Mouse (Mus musculus) liver, embryonic 14.5 days (tissue): ENCODE measurements around the gene Lrrc7. TPM values are rescaled to one million over a fixed set of nuclear protein-coding genes. Genes with fewer than 3 reads are reported as not detected.

Source experiments
- ATAC-seq: fragments of 200-750 bp; cut with Nextera tagmentation; 2 replicates; pipeline ENCODE4 v1.8.0; 2017; ENCODE audit warnings: moderate number of reproducible peaks, mild to moderate bottlenecking, moderate library complexity; ENCODE audit not compliant: insufficient read depth
- DNase-seq, 3 experiments: peaks; one replicate each; pipeline ENCODE4 v3.0.0-alpha.2; 2012 to 2013; ENCODE audit warnings: low read depth in 3 of 3, low spot score in 3 of 3
- H3K27ac ChIP-seq: fragments of 300-500 bp; sonication (generic); 2 replicates; pipeline ENCODE4 v1.5.1; 2014; ENCODE audit warnings: moderate library complexity, mild to moderate bottlenecking, control low read depth, inconsistent platforms
- H3K27me3 ChIP-seq: fragments of 300-500 bp; sonication (generic); 2 replicates; pipeline ENCODE4 v1.6.1; 2014; ENCODE audit warnings: mild to moderate bottlenecking, low read length, moderate library complexity; ENCODE audit not compliant: control insufficient read depth, insufficient read depth
- H3K36me3 ChIP-seq: fragments of 300-500 bp; sonication (generic); replicated peaks from 2 replicates; pipeline ENCODE4 v1.6.1; 2014; ENCODE audit warnings: low read depth; ENCODE audit not compliant: control insufficient read depth, insufficient read depth
- H3K4me1 ChIP-seq, 2 experiments: fragments of 200-500 bp in 1 of 2; fragments of 300-500 bp in 1 of 2; sonication (generic) in 1 of 2; replicated peaks; 2 replicates each; pipeline ENCODE4 v1.6.1; 2012 to 2014; ENCODE audit warnings: antibody characterized with exemption in 1 of 2, inconsistent platforms in 1 of 2, low read length in 1 of 2; ENCODE audit not compliant: control insufficient read depth in 2 of 2, insufficient read depth in 2 of 2
- H3K4me2 ChIP-seq: fragments of 300-500 bp; sonication (generic); 2 replicates; pipeline ENCODE4 v1.6.1; 2014; ENCODE audit warnings: low read depth, mild to moderate bottlenecking, control low read depth, moderate library complexity
- H3K4me3 ChIP-seq, 2 experiments: fragments of 200-500 bp in 1 of 2; fragments of 300-500 bp in 1 of 2; sonication (generic) in 1 of 2; 2 replicates each; pipeline ENCODE4 v1.5.1; 2012 to 2014; ENCODE audit warnings: low read depth in 2 of 2, low read length in 2 of 2, mild to moderate bottlenecking in 2 of 2, control low read depth in 1 of 2, inconsistent platforms in 1 of 2, moderate library complexity in 1 of 2; ENCODE audit not compliant: insufficient read depth in 1 of 2
- H3K9ac ChIP-seq: fragments of 300-500 bp; sonication (generic); replicated peaks from 2 replicates; pipeline ENCODE4 v1.6.1; 2014; ENCODE audit warnings: mild to moderate bottlenecking, control low read depth, moderate library complexity
- H3K9me3 ChIP-seq: fragments of 300-500 bp; sonication (generic); 2 replicates; pipeline ENCODE4 v1.6.1; 2016; ENCODE audit warnings: low read length, mixed read lengths; ENCODE audit not compliant: control insufficient read depth
- CTCF ChIP-seq: IDR thresholded peaks from 2 replicates; pipeline ENCODE4 v1.5.1; 2016; ENCODE audit warnings: antibody characterized with exemption, low read depth, control low read depth
- EP300 ChIP-seq: IDR thresholded peaks from 2 replicates; pipeline ENCODE4 v1.6.1; 2016; ENCODE audit warnings: antibody characterized with exemption, low read depth
- WGBS: fragments of 180-500 bp; shearing (Covaris S2); extraction: QIAGEN DNeasy Blood & Tissue Kit; methylation state at CpG from one replicate; pipeline ENCODE4 v1.1.7; 2014; ENCODE audit not compliant: insufficient replicate concordance; 5-methylcytosine and 5-hydroxymethylcytosine counted together
- polyA plus RNA-seq, 2 experiments: library from polyadenylated mRNA; depleted of rRNA in 1 of 2; stranded (reverse) in 1 of 2; unstranded in 1 of 2; fragments of >200 nt; fragmentation: Nextera tagmentation in 1 of 2; extraction: Ambion mirVana in 1 of 2; gene quantifications; 2 replicates each; pipeline versions ENCODE4 v1.2.1 to v1.2.3; 2012 to 2014

The Lrrc7 gene
- polyA plus RNA-seq, 2 experiments, result under 0.01 to 0.03 TPM

DNA sequence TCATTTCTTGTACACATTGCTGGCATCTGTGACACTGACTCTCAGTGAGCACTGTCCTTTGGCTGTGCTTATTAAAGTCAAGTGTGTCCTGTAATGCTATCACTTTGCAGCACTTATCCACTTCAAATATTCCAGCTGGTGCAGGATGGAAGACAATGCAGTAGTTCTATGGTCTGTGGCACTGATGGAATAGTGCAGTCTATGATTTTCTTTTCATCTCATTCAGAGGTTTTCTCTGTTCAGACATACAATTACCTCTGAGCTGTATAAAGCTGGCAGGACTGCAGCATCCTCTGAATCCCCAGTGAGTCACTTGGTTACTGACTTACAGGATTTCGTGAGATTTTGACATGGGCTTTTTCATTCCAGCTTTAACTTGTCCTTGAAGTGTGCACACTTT is 314.3 kb downstream of the Lrrc7 start:
- TF ChIP-seq CTCF (no peak), EP300 (no peak)
- H3K4me2 ChIP-seq, result no peak overlapping the region

DNA sequence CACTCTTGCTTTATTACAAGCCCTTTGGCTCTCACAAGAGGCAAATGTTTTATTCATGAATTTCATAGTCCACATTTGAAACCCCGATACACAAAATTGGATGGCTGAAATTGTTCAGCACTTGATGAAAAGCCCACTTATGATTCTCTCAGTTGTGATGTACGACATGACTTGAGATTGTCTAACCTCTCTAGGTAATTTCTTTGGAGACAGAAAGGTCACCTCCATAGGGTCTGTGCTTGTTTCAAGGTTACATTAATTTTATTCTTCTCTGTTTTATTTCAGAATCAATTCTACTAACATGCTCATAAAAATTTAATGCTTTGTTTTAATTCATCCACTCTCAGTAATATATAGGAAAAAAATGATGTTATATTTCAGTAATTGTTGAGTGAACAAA is 351.4 kb downstream of the Lrrc7 start:
- TF ChIP-seq EP300 (no peak), CTCF (no peak)
- no peak for ATAC-seq
- H3K36me3 ChIP-seq, result no peaks in the 10 kb centered on the region
- no peaks in the 10 kb centered on the region for H3K9me3 ChIP-seq
- H3K4me1 ChIP-seq, result no peaks in the 10 kb centered on the region
- H3K27me3 ChIP-seq, result no peaks in the 10 kb centered on the region
- 52% methylated on average over 2 of the region's 2 CpGs for WGBS
- no peak overlapping the region for H3K9ac ChIP-seq
- no peak overlapping the region for H3K4me3 ChIP-seq
- no peak overlapping the region for H3K4me2 ChIP-seq
- no peak overlapping the region for H3K27ac ChIP-seq
- DNase-seq, result no peak

More for the DNA sequence above, 314.3 kb downstream of the Lrrc7 start:
- Histone ChIP-seq H3K27ac (no peak overlapping the region), H3K36me3 (no peaks in the 10 kb centered on the region), H3K4me3 (no peak overlapping the region), H3K9ac (no peak overlapping the region), H3K4me1 (no peaks in the 10 kb centered on the region), H3K9me3 (no peaks in the 10 kb centered on the region), H3K27me3 (no peaks in the 10 kb centered on the region)
- ATAC-seq (no peak), DNase-seq (no peak)
- WGBS, result 38% methylated on average over 1 of the region's 1 CpGs

DNA sequence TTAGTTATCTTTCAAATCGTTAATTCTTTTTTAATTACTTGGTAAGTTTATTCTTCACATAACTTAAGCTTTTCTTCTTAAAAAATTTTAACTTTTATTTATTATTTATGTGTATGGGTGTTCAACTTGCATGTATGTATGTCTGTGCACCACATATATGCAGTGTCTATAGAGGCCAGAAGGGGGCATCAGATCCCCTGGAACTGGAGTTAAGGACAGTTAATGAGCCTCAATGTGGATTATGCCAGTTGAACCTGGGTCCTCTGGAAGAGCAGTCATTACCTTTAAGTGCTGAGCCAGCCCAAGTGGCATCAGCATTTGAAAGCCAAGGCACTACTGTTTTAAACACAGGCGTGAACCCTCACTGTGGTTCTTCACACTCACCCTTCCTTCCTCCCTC is 352.0 kb downstream of the Lrrc7 start:
- Histone ChIP-seq H3K4me2 (no peak overlapping the region), H3K9ac (no peak overlapping the region), H3K4me1 (no peaks in the 10 kb centered on the region), H3K27me3 (no peaks in the 10 kb centered on the region), H3K4me3 (no peak overlapping the region), H3K36me3 (no peaks in the 10 kb centered on the region), H3K9me3 (no peaks in the 10 kb centered on the region), H3K27ac (no peak overlapping the region)
- DNase-seq (no peak), ATAC-seq (no peak)
- TF ChIP-seq EP300 (no peak), CTCF (peak; percentile 38)
- WGBS, result 6% methylated on average over 2 of the region's 2 CpGs

DNA sequence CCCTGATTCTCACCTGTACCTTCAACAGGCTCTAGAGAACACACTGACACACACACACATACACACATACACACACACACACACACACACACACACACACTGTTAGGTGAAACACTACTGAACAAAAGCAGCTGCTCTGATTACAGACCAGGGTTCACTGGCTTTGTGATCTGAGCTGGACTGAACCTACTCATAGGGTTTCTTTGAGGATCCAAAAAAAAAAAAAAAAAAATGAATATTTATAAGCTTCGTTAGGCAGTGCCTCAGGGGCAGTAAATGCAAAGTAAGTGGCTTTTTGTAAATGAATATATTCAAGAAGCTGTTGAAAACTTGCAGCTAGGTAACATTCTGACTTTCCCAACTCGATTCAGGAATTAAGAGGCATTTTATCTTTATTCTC is 354.2 kb downstream of the Lrrc7 start:
- no peak overlapping the region for H3K4me3 ChIP-seq
- H3K4me2 ChIP-seq, result no peak overlapping the region
- DNase-seq (no peak), ATAC-seq (no peak)
- no peaks in the 10 kb centered on the region for H3K4me1 ChIP-seq
- WGBS, result 36% methylated on average over 2 of the region's 2 CpGs
- no peak overlapping the region for H3K9ac ChIP-seq
- no peak for TF ChIP-seq EP300
- no peak for TF ChIP-seq CTCF
- no peaks in the 10 kb centered on the region for H3K9me3 ChIP-seq
- H3K27ac ChIP-seq, result no peak overlapping the region
- H3K27me3 ChIP-seq, result no peaks in the 10 kb centered on the region
- H3K36me3 ChIP-seq, result no peaks in the 10 kb centered on the region

DNA sequence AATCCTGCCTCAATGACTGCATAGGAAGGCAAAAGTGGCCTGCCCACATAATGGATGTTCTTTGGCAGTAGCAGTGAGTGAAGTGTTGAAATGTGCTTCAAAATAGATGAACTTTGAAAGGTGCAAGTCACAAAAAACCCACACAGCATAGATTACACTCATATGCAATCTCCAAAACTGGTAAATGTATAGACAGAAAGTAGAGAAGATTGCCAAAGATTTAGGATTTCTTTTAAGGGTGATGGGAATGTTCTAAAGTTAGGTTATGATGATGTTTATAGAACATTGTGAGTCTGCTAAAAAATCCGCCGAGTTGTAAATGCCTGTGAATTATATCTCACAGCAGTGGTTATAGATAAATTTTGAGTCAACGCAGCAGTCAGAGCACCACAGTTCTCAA is 359.2 kb downstream of the Lrrc7 start:
- 60% methylated on average over 3 of the region's 3 CpGs for WGBS
- Histone ChIP-seq H3K27me3 (no peaks in the 10 kb centered on the region), H3K27ac (no peak overlapping the region), H3K9ac (no peak overlapping the region), H3K4me3 (no peak overlapping the region), H3K4me1 (no peaks in the 10 kb centered on the region), H3K4me2 (no peak overlapping the region), H3K9me3 (no peaks in the 10 kb centered on the region), H3K36me3 (no peaks in the 10 kb centered on the region)
- no peak for ATAC-seq
- no peak for DNase-seq
- TF ChIP-seq CTCF (no peak), EP300 (no peak)
